Mouse (Mus musculus) lung, postnatal 10 days (tissue): ENCODE results near the gene Ppp3ca.

Source experiments
- DNase-seq: peaks from one replicate; pipeline ENCODE4 v3.0.0; 2021

The Ppp3ca gene

DNA sequence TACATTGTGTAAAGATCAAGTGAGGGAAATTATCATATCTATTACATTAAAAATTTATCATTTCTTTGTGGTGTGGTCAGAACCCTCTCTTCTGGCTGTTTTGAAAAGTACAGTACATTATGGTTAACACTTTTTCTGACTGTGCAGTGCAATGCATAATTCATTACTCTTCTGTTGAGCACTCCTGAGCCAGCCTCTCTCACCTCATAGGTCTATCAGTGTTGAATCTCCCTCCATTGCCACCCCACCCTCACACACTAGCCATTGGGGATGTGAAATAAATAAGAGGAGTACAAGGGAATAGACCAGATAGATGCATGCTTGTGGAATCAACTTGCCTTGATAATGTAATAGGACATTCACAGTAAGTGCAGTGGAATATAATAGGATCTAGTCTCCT, 194.4 kb downstream of the Ppp3ca start:
- no peak for DNase-seq

DNA sequence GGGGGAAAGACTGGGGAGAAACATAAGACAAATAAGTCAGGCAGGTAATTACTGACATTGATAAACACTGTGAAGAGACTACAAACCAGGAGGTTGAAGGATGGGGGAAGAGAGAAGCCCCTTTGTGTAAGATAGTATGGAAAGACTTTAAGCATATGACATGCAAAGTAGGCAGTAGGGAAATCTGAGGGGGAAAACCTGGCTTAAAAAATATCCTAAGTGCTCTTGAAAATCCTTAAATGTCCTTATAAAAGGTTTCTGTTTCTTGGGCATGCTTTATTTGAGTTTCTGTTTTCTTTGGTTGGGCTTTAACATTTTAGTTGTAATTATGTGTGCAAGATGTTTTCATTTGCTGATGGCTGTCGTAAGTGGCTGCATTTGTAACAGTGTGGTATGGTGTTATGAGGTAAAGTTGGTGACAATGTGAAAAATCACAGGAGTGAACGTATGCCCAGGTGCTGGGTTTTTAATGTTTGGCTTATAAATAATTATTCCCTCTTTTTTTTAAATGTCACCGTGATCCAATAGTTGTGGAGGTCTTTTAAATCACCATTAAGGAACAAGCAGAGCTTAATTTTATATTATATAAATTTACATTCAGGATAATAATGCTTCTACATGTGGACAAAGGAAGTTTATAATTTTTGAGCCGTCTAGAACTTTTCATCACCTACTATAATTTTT, 195.4 kb downstream of the Ppp3ca start:
- no peak for DNase-seq

DNA sequence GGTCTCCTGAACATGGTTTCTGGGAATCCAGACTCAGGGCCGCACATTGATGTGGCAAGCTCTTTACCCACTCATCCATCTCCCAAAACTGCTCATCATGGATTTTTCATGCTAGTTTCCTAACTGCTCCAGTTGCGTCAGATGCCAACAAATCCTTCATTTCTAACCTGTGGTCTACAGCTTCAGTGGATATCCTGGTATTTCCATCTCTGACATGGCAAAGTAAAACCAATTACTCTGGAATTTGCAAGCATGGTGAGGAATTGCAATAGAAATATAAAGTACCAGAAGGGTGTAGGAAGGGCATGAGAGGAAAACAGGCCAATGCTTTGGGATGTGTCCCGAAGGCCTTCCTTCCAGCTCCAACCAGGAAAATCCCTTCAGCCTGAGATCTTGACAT, 196.2 kb downstream of the Ppp3ca start:
- DNase-seq = no peak

DNA sequence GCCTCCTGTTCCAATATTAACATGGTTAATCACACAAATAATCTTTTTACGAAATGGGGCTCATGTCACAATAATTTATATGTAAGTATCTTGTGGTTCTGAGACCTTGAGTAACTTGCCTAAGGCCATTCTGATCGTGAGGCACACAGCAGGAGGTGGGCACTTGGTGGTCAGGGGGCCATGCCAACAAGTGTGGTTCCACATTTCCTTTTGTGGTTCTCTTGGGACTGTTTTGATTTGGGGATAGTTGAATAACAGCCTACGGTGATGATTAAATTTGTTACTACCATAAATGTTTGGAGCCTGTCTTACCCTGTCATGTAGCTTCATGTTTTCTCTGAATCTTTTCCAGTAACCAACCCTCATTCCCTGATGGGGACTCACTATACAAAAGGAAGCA, 196.6 kb downstream of the Ppp3ca start:
- no peak for DNase-seq

DNA sequence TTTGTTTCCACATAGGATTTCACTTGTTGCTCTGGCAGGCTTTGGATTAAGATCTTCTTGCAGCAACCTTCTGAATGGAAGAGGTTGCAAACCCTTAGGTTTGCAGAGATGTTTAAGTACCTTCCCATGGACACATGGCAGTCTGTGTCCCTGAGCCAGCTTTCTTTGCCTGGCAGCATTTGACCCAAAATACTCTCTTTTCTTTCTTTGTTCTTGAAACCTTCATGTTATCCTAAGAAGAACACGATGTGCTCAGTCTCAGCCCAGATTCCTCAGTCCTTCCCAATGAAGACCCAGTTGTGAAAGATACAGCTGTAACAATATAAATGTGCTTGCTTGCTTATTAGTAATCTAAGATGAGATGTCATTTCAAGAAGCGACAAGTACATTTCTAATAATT, 197.4 kb downstream of the Ppp3ca start:
- DNase-seq = no peak

DNA sequence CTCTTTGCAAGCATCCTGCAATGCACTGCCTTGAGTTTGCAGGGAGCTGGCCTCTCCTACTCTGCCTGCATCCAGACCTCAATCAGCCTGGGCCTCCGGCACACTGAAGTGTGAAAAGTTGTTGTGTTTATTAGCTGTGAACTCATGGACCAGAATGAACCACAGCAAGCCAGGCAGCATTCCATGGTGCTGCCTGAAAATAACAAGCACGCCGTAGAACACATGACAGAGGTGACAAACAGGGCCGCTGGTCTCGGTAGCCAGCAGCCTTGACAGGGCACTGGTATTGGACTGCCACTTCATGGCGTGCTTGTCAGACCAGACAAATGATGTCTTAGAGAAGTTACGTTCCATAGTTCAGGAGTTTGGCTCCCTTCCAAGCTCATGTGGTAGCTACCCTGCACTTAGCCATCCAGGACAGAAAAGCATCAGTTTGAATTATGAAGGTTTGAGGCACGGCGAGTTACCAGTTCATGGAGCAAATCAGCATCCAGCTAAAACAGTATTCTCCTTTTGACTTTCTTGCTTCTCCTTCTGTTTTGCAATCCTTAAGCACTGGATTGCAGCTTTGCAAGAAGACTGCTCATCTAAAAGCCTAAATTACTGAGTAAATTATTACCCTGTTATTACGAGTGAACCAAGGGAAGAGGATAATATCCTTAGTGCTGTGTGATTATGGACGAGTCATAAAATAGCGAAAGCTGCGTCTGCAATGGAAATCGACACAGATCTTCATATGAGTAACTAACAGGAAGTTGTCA, 202.0 kb downstream of the Ppp3ca start:
- peak; percentile 28 for DNase-seq

DNA sequence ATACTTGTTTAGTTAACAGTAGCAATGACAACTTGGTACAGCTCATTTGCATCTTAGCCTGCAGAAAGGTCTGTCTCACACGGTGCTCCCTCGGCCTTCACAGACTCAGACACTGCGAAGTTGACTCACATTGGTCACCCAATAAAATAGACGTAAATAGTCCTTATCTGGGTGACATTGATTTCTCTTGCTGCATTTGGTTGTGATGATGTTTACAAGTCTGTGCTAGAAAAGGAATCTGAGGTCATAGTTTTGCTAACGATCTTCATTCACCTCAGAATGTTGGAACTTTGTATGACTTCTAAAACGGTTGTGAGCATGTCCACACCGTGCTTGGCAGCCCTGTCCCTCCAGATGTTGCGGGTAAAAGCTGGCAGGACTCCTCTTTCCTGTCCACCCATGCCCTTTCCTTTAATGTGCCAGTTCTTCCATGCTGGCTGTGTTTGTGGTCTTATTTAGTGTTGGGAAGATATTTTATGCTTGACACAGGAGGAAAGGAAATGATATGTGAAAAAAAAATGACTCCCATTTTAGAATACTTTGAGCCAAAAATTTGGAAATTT, 202.7 kb downstream of the Ppp3ca start:
- peak; percentile 23 for DNase-seq

DNA sequence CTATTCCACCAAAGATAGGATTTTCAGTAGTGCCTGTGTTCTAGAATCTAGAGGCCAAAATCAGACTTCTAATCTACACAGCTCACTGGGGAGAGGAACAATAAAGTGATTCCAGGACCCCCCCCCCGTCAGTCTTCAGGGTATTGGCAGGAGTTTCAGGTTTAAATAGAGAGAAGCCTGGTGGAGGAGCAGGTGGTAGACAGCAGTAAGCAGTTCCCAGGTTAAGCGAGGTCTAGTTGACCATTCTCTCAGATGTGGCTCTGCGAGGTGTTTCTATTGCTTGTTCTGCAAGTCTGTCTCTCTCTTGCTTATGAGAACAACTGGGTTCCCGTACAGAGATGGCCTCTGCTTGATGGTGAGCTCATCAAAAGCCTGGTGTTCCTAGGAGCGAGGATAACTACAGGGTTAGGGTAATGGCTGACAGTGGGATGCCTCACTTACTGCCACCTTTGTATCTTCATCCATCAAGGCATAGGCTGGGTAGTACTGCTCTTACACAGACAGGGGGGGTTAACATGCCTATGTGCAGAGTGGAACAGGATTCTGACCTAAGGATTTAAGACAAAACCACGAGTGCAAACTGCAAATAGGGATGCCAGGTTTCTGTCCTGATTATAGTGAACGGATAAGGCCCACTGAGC, 204.0 kb downstream of the Ppp3ca start:
- no peak for DNase-seq

DNA sequence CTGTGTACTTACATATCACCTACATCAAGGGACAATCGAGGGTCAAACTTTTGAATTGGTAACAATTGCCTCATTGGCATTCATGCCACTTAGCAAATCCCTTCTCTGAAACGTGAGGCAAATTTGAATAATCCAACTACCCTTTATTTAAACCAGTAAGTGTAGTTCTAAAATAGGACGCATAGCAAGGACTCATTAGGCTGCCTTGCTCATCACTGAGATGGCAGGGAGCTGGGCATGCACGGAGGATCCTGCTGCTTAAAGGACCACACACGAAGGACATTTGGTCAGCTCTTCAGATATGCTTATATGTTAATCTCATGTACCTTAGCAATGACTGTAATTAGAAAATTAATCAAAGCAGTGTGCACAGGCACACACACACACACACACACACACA, 204.6 kb downstream of the Ppp3ca start:
- DNase-seq = no peak

DNA sequence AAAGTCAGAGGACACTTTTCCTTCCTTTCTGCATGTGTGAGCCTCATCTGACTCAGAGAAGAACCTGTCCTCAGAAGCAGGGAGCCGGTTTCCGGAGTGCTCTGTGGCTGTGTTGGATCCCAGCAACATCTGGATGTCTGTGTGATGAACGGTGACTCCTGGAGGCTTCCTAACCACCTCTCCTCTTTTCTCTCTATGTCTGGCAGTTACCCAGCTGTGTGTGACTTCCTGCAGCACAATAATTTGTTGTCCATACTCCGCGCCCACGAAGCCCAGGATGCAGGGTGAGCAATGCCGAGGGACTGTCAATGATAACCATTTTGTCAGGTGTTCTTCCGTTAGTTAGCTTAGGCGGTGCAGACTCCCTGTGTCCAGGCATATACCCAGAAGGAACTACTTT, 217.8 kb downstream of the Ppp3ca start:
- no peak for DNase-seq

DNA sequence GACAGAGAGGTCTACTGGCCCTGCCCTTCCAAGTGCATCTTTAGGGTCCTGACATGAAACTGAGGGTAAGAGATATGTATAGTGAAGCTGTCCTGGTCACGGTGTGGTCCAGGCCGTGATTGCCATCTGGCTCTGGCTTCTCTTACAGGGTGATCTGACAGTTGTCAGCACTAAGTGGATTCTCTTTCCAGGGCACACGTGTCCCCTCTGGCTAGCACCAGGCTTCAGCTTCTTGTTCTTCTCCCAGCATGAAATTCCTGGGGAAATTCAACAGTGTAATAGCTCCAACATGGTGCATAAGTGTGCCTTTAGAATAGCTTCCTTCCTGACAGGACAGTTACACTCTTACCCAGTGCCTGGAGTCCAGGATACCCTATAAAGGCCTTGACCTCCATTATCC, 222.2 kb downstream of the Ppp3ca start:
- no peak for DNase-seq

DNA sequence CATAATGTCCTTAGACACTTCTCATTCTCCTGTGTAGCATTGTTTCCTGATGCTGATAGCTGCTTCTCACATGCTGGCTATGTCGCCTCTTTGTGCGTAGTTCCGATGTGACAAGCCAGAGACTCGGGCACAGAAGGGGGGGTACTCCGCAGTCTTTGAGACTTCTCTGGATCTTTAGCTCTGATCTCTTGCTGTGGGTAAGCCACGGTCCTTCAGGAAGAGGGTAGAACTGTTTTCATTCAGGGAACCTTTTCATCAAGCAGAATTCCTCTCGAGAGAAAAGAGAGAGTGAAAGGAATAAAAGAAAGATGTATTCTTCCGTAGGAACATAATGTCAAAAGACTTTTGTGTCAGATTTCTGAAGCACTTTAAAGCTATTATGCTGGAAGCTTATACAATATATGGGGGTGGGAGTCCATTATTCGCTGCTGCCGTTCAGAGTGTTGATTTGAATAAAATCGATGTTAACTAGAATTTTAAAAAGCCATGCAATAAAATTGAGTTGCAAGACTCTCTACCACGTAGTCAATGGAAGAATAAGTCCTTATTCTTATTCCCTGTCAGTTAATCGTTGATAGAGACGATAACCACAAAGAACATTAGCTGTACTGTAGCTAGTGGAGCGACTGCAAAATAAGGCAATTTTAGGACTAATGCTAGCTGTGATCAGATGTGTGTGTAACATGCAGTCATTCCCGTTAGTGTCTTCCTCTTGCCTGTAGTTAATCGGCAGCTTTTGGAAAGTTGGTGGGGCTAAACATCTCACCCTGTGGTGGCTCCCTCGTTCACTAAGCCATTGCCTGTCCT, 223.9 kb downstream of the Ppp3ca start:
- DNase-seq = no peak

DNA sequence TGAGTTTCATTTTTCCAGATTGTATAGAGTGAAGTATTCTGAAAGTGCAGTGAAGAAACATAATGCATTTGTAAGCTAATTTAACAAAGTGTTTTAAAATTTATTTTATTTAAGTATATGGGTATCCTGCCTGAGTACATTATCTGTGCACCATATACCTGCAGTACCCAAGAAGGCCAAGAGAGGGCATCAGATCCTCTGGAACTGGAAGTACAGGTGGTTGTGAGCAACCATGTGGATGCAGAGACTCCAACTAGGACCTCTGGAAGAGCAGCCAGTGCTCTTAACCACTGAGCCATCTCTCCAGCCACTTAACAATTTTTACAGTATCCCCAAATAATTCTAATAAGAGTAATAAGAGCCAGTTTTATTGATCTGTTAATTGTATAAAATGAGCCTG, 225.6 kb downstream of the Ppp3ca start:
- peak; percentile 18 for DNase-seq

DNA sequence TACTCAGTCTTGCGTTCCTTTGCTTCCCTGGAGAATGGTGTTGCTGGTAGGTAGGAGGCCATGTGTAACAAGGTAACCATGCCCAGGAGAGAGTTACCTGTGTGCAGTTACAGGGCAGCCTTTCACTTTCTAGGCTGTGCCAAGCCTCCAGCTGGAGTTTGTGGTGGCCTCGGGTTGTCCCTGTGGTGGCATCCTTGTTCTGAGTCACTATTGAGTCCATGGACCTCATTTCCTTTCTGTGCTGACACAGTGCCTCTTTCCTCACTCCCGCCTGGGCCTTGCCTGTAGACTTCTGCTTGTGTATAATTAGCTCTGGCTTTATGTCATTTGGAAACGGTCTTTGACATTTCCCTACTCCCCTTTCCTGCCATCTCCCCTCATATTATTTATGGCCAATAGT, 226.4 kb downstream of the Ppp3ca start:
- DNase-seq = no peak

DNA sequence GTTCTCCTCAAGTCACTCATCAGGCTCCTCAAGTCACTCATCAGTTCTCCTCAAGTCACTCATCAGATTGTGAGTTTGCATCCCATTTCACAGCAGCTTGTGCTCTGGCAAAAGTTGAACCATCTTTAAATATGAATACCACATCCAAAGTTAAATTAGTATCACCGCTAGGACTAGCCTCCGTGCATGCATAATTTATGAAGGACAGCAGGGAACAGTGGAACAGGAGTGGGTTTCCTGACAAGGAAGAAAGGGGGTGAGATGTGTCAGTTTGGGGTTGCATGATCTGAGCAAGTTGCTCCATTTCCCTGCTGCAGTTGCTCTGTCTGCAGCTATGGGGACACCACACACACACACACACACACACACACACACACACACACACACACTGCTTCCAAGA, 229.8 kb downstream of the Ppp3ca start:
- no peak for DNase-seq

DNA sequence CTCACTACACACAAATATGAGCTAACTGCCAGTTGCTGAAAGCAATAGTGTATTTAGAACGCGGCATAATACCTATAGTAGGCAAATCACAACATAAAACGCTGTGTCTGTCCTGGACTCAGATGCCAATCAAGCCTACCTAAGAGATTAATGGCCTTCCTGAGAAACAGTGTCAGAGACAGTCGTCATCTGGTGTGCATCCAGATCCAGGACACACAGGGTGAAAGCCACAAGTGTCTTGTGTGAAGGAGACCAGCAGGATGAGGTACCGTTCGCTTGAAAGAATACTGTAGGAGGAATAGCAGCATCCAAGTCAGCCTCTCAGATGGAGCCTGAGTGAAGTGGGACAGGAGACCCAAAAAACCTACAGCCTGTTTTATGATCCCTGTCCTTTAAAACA, 231.1 kb downstream of the Ppp3ca start:
- no peak for DNase-seq

DNA sequence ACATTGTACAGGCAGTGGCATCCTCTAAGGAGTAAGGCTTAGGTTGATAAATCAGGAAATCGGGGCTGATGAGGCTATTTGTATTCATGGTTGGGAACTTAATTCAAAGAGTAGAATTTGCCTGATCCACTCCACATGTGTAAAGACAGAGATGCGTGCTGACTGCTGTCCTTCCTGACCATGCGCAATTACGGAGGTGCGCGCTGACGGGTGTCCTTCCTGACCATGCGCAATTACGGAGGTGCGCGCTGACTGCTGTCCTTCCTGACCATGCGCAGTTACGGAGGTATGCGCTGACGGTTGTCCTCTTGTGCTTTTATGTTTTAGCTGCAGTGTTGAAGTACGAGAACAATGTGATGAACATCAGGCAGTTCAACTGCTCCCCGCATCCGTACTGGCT, 232.9 kb downstream of the Ppp3ca start:
- DNase-seq = no peak

DNA sequence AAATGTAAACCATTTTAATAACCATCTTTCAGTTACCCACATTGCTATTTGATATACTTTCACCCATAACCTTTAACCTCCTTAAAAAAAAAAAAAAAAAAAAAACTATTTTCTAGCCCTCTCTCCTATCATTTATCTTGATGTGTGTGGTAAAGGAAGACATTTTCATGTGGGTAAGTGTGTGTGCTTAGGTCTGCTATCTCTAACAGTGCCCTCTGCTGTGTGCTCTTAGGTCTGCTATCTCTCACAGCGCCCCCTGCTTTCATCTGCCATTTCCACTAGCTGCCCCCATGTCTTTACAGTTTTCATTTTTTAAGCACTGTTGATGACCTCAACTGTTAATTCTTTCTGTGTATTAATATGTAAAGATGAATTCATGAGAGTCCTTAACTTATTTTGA, 235.7 kb downstream of the Ppp3ca start:
- peak; percentile 37 for DNase-seq

DNA sequence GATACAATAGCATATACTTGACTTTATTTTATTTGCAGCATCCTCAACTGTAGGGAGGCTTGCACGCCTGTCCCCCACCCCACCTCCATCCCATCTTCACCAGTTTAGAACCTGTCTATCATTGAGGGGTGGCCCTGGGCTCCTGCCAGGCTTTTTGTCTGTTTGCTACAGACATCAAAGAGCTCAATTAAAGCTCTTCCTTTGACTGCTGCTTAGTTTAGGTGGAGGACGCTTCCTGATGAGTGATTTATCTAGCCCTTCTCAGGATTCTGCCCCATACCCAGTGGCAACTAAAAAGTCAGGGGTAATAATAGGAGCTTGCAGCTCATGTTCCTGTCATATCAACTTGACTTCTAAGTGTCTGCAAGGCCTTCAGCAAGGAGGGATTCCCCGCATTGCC, 239.6 kb downstream of the Ppp3ca start:
- DNase-seq = no peak

DNA sequence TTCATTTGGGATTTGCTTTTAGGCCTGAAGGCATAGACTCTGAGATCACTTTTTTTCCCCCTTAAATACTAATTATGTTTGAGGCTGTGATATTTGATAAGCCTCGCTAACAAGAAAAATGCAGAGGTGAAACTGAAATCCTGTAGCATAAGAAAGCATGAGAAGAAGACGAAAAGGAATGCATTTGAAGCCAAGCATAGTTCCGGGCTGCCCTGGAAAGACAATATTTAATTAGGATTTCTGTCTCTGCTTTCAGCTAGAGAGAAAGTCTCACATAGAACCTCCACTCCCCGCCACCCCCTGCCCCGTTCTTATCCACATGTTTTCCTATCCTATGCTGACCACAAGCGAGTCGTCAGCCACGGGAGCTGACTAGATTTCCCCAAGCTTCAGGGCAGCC, 241.4 kb downstream of the Ppp3ca start:
- DNase-seq = no peak

DNA sequence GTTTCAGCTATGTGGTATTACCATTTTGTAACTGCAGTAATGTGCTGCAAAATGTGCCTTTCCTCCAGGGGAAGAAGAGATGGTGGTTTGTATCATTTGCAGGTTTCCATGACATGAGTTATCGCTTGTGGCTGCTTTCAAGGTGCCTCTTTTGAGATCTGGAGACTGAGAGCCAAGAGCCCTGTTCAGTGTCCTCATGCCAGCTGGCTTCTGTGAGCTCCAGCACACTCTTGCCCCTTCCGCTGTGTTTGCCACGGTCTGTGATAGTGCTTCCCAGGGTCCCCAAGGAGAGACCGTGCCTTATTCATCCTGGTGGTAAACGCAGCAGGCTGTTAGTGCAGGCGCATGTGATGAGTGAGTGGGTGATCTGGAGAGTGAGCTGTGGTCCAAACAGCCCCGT, 247.2 kb downstream of the Ppp3ca start:
- DNase-seq = no peak

DNA sequence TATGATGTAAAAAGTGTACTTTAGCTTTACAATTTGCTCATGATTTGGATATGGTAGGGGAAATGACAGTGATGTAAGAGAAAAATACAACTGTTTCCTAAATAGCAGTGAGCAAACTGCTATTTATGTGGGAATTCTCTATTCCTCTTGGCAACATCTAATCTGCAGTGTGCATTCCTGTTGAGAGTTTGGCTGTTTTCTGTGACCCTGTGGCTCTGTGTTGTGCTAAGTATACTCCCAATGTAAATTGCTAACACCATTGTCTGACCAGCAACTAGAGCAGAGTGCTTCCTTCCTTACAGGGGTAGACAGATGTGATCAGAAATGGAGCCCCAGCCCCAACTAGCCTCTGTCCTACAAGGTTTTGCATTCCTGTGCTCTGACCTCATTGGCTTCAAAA, 263.1 kb downstream of the Ppp3ca start:
- DNase-seq = no peak
